Mouse (Mus musculus) frontal cortex, postnatal 14 days (tissue): ENCODE measurements around the gene Pard3.

ENCODE experiments used
- DNase-seq, 2 experiments: peaks; one replicate each; pipeline ENCODE4 v3.0.0; 2022; ENCODE audit warnings: low spot score in 2 of 2

Pard3 gene

GRCm38 (mm10) chr8:127431236-127431635, 367.5 kb downstream of the Pard3 start:
- no peak for DNase-seq

- DNase-seq, result no peak
Measured at GRCm38 (mm10) chr8:127435975-127436374, 372.3 kb downstream of the Pard3 start.

- no peak for DNase-seq
Measured at GRCm38 (mm10) chr8:127437613-127438235, 374.0 kb downstream of the Pard3 start.

- peak in 1 of 2 experiments; percentile 28 for DNase-seq
Measured at GRCm38 (mm10) chr8:127438625-127439391, 375.1 kb downstream of the Pard3 start.

- DNase-seq, result no peak
Measured at GRCm38 (mm10) chr8:127439392-127440160, 375.9 kb downstream of the Pard3 start.

- no peak for DNase-seq
Measured at GRCm38 (mm10) chr8:127440161-127440833, 376.6 kb downstream of the Pard3 start.

- DNase-seq, result no peak
Measured at GRCm38 (mm10) chr8:127440834-127441485, 377.3 kb downstream of the Pard3 start.

- no peak for DNase-seq
Measured at GRCm38 (mm10) chr8:127447401-127447800, 383.7 kb downstream of the Pard3 start.

- no peak for DNase-seq
Measured at GRCm38 (mm10) chr8:127449066-127449840, 385.6 kb downstream of the Pard3 start.

- no peak for DNase-seq
Measured at GRCm38 (mm10) chr8:127450954-127451668, 387.4 kb downstream of the Pard3 start.

GRCm38 (mm10) chr8:127452364-127452763, 388.7 kb downstream of the Pard3 start:
- no peak for DNase-seq

GRCm38 (mm10) chr8:127457901-127458300, 394.2 kb downstream of the Pard3 start:
- no peak for DNase-seq

GRCm38 (mm10) chr8:127461173-127461572, 397.5 kb downstream of the Pard3 start:
- DNase-seq, result no peak

GRCm38 (mm10) chr8:127462378-127462935, 398.8 kb downstream of the Pard3 start:
- DNase-seq, result no peak

- no peak for DNase-seq
Measured at GRCm38 (mm10) chr8:127464300-127464699, 400.6 kb downstream of the Pard3 start.

GRCm38 (mm10) chr8:127472204-127472603, 408.5 kb downstream of the Pard3 start:
- no peak for DNase-seq

- DNase-seq, result no peak
Measured at GRCm38 (mm10) chr8:127480003-127480402, 416.3 kb downstream of the Pard3 start.

GRCm38 (mm10) chr8:127485618-127486017, 421.9 kb downstream of the Pard3 start:
- DNase-seq, result no peak

GRCm38 (mm10) chr8:127491963-127492362, 428.3 kb downstream of the Pard3 start:
- DNase-seq, result no peak
